Mouse (Mus musculus) liver, adult 10 weeks (tissue): Measurements from ENCODE around the gene Lurap1. TPM values are rescaled to one million over a fixed set of nuclear protein-coding genes. Genes with fewer than 3 reads are reported as not detected.

Source experiments
- polyA plus RNA-seq: library from polyadenylated mRNA; stranded (reverse); fragments of 350-450 nt; fragmentation: Illumina TruSeq; extraction: RNeasy Lipid Tissue Mini Kit (QIAGEN cat#74804); gene quantifications from one replicate; pipeline ENCODE4 v1.2.3, GENCODE M21; 2014; ENCODE audit warnings: low read depth, low replicate concordance

Gene Lurap1
- 0.21 TPM for polyA plus RNA-seq

DNA sequence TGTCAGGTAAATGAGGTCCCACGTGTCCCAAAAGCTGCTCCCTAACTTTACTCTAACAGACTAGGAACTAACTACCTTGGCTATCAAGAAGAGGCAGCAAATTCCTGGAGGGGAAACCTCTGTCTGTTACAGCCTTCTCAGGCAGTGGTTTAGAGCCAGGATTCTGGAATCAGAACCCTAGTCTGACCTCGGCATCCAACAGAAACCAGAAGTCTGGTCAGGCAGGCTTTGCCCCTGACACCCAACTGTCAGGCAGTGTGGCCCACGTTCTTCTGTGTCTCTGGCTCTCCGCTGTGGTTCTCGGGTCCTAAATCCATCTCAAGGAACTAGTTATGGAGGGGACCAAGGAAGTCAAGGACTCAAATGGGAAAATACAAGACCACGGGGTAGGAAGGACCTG, at the start of gene Lurap1:
Lurap1 (minus strand) TSS at position 101 of the 400 bp plus-strand sequence.

DNA sequence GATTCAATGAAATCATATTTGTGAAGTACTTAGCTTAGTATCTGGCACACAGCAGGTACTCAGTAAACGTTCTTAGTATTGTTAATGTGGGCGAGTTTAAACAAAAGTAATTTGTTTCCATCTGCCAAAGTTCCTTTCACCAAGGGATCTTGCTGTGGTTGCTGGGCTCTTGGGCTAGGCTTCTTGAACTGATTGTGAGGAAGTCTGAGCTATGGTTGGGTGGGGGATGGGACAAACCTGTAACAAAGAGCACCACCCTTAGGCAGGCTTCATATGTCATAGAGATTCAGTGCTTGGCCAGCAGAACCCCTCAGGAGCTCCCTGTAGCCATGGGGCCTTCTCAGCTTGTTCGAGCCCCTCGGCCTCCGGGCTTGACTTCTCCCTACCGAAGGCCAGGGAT, 21.9 kb upstream of the Lurap1 start, which contains the start of the genes 1700042G07Rik and Gm49337:
1700042G07Rik (plus strand) TSS at position 301 of the 400 bp plus-strand sequence.
Gm49337 (plus strand) TSS at position 313 of the 400 bp plus-strand sequence.

DNA sequence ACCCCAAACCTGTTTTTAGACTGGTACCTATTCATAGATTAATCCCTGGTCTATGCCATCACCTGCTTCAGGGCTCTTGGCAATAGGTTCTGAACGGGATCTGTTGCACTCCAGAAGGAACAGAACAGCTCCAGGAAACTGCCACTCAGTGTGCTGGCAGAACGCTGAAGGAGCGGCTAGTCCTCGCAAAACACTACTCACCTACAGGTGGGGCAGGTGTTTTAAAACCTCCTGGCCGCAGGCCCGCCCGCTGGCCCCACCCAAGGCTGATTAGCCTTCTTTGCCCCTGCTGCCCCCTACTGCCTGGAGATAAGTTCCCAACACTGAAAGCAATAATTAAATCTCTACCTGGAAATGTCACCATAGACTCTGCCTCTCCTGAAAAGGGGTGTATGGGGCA, 16.3 kb upstream of the Lurap1 start, which contains the start of gene Tspan1:
Tspan1 (minus strand) TSS at position 198 of the 400 bp plus-strand sequence.

DNA sequence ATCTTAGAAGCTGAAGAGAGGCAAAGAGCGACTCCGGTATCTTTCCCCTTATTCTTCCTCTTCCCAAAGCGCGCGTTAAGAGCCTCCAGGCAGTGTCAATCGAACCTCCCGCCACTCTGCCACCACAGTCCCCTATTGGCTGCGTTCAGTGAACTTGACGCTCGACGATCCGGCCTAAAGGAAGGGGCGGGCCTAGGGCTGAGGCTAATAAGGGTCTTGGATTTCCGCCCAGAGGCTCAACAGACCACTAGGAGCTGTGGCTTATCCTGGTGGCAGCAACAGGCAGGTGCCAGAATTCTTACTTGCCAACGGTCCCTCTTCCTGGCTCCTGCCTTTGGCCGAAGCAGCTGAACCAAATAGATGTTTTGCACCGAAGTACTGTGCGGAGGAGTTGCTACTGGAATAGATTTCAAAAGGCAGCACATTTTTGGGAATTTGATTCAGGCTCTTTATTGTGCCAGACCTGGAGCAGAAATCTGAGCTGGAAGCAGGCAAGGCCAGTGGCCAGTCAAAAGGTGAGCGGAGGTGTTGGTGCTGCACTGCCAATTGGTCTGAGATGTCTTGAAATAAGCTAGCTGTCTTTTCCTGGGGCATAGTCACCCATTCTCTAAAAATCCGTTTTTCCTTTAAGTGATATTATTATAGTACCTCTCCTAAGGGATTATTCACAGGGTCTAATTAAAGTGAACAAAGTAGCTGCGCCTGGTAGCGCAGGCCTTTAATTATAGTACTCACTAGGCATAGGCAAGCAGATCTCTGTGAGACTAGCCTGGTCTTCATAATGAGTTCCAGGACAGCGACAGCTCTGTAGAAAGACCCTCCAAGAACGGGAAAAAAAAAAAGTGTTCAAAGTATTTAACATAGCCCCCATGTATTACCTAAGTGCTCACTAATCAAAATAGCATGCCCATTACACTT, 27.3 kb downstream of the Lurap1 start, which contains the start of the genes Rad54l and Pomgnt1:
Rad54l (minus strand) TSS at position 89 of the 918 bp plus-strand sequence.
Pomgnt1 (plus strand) TSS at position 239 of the 918 bp plus-strand sequence.

Other genes with a start within 250 kb of the Lurap1 start
- gene Dmbx1, start 211.4 kb downstream of the Lurap1 start, polyA plus RNA-seq = not detected
- 25.8 TPM for gene Faah, start 133.4 kb downstream of the Lurap1 start, polyA plus RNA-seq
- 10.8 TPM for gene Nsun4, start 97.5 kb downstream of the Lurap1 start, polyA plus RNA-seq
- gene Uqcrh, start 76.3 kb downstream of the Lurap1 start, polyA plus RNA-seq = 397 TPM
- gene Lrrc41, start 76.1 kb downstream of the Lurap1 start, polyA plus RNA-seq = 5.2 TPM
- not detected for gene Rad54l, start 27.6 kb downstream of the Lurap1 start, polyA plus RNA-seq
- gene Pomgnt1, start 27.5 kb downstream of the Lurap1 start, polyA plus RNA-seq = 4.5 TPM
- not detected for gene Tspan1, start 16.3 kb upstream of the Lurap1 start, polyA plus RNA-seq
- not detected for gene 1700042G07Rik, start 22.0 kb upstream of the Lurap1 start, polyA plus RNA-seq
- gene Gm49337, start 22.0 kb upstream of the Lurap1 start, polyA plus RNA-seq = not detected
- 2.2 TPM for gene Pik3r3, start 70.3 kb upstream of the Lurap1 start, polyA plus RNA-seq